Mouse (Mus musculus): ENCODE data around the gene Slc29a2.
"Not testable (repeated sequence)": the region's sequence is repeated elsewhere in the genome, so short reads cannot be mapped to it uniquely, and the experiment has no call there.

Slc29a2 gene

DNA sequence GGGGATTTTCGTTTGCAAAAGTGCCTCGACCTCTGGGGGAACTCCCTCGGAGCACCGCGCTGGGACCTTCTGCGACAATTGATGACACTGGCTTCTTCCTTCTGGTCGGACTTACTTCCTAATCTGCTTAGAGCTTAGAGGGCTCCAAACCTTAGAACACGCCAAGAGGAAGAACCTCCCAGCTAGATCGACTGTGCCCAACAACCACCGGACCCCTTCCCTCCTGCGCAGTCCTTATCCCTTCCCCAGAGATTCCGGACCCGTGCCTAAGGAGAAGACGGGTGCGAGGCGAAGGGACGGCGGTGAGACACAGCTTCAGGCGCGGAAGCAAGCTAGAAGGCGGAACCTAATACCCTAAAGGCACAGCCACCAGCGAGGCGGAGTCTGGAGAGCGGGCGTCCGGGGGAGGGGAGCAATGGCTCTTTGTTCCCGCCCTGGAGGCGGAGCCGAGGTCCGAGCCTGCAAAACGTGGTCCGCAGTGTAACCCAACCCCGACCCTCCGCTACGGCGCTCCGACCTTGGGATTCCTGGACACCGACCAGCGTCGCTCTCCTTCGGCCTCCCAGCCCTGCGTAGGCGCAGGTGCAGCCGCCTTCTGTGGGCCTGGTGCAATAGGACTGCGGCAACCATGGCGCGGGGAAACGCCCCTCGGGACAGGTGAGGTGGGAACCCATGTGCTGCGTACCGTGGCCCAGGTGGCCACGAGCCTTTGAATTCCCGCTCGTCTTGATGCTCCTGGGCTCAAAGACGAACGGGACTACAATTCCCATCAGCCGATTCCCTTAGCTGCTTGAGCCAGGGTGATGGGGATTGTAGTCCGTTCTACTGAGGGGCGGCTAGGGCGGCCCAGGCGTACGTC is at the start of gene Slc29a2:
Gene Slc29a2, plus strand, starts transcription at position 240 of the 859 bp plus-strand sequence.
- DNase-seq (ENCODE audit: low spot score): peak; percentile 95

DNA sequence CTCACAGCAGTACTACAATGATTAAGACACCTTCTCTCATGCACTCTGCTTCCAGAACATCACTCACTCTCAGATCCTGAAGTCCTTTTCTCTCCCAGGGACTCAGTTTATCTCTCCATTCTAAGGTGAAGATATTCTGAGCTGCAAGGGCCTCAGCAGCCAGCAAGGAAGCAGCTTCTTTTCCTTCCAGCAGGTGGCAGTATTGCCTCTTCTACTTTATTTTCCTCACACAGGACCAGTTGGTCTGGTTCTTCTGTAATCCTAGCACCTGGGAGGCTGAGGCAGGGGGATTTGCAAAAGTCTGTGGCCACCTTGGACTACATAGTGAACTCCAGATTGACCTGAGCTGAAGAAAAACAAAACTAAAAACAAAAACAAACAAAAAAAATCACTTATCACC is 41.9 kb upstream of the Slc29a2 start:
- DNase-seq (ENCODE audit: low spot score): no peak

DNA sequence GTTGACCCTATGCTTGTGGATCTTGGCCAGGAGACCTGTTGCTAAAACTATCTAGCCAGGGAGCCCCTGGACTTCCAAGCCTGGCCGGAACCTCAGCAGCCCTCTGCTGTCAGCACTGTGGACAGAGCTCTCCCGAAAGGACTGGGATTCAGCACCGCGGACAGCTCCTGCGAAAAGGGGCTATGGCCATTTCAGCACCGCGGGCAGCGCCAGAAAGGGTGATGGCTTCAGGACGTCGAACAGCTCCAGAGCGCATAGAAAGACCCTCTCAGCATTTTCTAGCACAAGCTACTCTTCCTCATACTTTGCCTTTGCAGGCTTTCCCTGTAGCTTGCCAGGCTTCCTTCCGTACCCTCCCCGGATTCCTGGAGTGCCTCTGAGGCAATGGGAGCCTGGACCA is 34.6 kb upstream of the Slc29a2 start:
- DNase-seq (ENCODE audit: low spot score): peak; percentile 99

- no peak for DNase-seq (ENCODE audit: low spot score)
Observed at GRCm38 (mm10) chr19:4989434-4990255, 34.0 kb upstream of the Slc29a2 start.

DNA sequence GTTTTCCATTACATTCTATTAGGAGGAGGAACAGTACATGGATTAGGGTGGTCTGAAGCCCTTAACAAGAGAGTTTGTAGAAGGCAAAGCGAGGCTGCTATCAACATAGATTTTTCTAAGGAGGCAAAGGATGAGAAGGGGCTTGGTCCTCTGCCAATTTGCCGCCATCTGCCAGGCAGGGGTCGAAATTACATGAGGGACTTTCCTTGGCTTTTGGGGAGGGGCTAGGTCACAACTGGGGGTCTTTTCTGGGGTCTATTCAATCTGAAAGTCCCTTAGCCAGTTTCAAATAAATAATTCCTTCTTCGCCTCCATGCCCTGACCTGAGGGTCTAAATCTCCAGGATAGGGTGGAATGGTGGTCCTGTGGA is 33.4 kb upstream of the Slc29a2 start, which contains the start of gene Npas4:
Gene Npas4, minus strand, starts transcription at position 61 of the 370 bp plus-strand sequence.
- no peak for DNase-seq (ENCODE audit: low spot score)

DNA sequence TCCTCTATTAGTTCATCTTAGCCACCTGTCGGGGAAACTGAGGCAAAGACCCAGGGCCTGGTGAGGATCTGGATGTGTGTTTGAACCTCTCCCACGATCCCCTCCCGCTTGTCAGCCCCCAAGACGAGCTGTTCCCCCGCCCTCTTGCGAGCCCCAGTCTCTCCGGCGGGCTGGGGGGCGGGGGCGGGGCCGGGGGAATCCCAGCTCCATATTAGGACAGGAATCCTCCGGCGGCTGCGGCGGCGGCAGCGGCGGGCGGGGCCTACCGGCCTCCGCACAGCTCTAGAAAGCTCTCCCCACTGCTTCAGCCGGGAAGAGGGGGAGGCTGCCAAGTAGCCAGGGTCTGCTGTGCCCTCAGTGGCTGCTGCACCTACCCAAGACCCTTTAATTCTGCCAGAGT is 32.9 kb upstream of the Slc29a2 start:
- DNase-seq (ENCODE audit: low spot score): no peak

- DNase-seq (ENCODE audit: low spot score): no peak
Observed at GRCm38 (mm10) chr19:4992371-4992770, 31.3 kb upstream of the Slc29a2 start.

- peak; percentile 56 for DNase-seq (ENCODE audit: low spot score)
Observed at GRCm38 (mm10) chr19:4992904-4993303, 30.8 kb upstream of the Slc29a2 start.

DNA sequence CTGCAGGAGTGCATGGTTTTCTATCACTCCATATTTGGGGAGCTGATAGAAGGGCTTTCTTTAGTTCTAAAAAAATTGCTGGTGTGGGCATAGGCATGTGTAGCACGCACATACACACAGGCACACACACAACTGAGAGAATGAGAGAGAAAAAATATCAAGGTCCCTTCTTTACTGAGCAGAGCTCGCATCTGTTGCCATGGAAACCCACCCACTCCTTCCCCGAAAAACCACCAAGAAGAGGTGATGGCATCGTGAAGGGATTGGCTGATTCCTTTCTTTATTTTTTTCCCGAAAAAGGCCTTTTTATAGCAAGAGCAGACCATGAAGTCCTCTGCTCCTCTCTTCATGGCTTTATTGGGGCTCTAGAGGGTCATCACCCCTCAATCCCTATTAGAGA is 29.6 kb upstream of the Slc29a2 start:
- DNase-seq (ENCODE audit: low spot score): no peak

DNA sequence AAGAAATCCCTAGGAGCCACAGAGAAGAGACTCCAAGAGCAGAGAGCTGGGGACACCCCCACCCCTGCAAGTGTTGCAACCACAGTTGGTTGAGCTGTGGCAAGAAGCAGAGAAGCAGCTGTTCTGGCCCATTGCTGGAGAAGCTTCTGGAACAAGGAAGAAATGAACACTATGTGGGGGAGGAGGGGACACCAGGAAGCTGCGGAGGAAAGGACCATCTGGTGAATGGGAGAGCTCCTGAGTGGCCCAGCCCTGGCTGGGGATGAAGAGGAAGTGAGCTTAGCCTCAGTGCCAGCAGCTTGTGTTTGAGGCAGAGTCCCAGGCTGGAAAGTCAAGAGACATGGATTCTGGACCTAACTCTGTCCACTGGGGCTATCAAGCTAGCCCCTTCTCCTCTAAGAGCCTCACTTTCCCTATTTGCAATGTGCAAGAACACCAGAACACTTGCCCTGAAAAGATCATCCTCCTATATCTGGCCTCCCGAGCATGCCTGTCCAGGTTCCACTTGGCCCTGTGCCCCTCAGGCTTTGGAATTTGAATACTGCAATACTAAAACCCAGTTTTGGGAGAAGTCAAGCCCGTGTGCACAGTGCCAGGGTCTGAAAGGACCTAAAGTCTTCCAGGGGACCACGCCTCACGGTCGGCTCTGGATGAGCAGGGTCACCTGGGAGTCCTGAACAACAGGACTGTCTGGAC is 24.1 kb upstream of the Slc29a2 start:
- DNase-seq (ENCODE audit: low spot score): no peak

DNA sequence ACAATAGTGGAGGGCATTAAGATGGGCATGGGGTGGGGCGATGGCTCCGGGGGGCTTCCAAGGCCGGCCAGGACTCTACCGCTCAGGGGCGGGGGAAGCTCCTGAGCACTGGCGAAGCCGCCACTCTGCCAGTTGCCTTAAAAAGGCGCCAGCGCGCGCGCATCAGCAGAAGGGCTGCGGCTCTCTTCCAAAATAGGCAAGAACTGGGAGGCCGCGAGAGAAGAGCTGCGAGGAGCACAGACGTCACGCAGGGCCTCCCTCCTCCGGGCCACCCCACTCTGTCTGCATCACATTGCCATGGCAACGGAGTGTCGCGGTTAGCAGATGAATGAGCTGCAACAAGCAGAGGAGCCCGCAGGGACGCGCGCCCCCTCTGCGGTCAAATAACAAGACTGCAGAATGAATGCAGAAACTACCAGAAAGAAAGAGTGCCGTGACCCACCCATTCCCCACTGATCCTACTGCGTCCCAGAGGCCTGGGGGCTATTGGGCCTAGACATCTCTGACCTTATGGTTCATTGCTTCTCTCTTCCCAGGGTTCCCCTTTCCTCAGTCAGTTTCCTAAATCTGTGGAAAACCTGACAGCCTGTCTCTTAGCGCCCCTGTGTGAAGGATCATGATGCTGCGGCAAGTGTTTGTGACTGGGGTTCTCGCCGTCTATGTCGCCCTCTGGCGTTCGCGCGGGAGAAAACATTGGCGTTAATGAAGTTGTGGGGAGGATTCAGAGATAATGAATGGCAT is 21.8 kb upstream of the Slc29a2 start:
- DNase-seq (ENCODE audit: low spot score): peak; percentile 83

GRCm38 (mm10) chr19:5003644-5004043 is 20.0 kb upstream of the Slc29a2 start:
- not testable (repeated sequence) for DNase-seq (ENCODE audit: low spot score)

DNA sequence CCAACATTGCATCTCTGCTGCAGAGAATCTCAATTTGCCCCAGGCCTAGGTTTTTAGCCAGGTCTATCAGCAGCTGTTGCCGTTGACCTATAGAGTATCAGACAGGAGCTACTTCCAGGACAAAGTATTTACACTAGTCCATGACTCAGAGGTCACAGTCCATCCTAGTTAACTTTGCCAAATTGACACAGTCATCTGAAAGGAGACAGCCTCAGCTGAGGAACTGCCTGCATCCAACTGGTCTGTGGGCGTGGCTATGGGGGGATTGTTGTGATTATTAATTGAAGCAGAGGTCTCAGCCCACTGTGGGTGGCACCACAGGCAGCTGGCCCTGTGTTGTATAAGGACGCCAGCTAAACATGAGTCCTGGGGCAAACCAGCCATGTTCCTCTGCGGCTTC is 18.7 kb upstream of the Slc29a2 start:
- no peak for DNase-seq (ENCODE audit: low spot score)

GRCm38 (mm10) chr19:5013138-5013537 is 10.5 kb upstream of the Slc29a2 start:
- DNase-seq (ENCODE audit: low spot score): no peak

GRCm38 (mm10) chr19:5014961-5015398 is 8.7 kb upstream of the Slc29a2 start:
- peak; percentile 66 for DNase-seq (ENCODE audit: low spot score)

DNA sequence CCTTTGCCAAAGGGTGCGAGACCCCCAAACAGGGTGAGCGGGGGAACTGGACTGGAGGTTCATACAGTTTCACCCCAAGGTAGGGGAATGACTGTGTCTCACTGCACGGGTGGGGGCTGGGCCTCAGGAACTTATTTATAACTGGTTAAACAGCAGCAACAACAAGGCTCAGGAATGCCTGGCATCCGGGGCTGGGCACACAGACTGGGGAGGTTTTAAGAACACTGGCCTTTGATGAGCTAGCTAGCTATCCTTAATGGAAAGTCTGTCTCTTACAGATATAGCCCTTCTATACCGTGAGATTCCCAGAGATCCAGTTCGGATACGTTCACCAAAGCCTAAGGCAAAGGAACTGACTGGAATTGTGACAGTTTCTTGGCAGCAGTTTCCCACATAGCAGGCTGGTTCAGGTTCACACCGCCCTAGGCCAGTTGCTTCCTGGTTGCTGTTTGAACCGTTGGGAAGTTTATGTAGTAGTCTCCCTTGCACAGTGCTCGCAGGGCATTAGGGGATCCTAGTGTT is 7.4 kb upstream of the Slc29a2 start:
- DNase-seq (ENCODE audit: low spot score): no peak

- peak; percentile 83 for DNase-seq (ENCODE audit: low spot score)
Observed at GRCm38 (mm10) chr19:5016782-5017181, 6.9 kb upstream of the Slc29a2 start.

- no peak for DNase-seq (ENCODE audit: low spot score)
Observed at GRCm38 (mm10) chr19:5017611-5018010, 6.0 kb upstream of the Slc29a2 start.

- DNase-seq (ENCODE audit: low spot score): no peak
Observed at GRCm38 (mm10) chr19:5018191-5018590, 5.5 kb upstream of the Slc29a2 start.

DNA sequence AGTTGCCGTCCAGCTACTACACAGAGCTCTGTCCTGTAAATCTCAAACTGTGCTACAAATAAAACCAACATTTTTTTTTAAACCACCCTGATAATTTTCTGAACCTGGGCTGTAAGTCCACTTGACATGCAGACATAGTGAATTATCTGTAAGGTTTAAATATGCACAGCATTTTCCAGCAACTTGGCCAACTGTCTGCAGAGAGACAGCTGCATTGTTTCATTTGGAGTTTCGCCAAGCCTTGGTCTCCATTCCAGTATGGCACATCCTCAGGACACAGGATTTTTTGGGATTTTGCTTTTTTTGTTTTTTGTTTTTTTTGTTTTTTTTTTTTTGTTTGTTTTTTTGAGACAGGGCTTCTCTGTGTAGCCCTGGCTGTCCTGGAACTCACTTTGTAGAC is 2.2 kb upstream of the Slc29a2 start:
- DNase-seq (ENCODE audit: low spot score): no peak

DNA sequence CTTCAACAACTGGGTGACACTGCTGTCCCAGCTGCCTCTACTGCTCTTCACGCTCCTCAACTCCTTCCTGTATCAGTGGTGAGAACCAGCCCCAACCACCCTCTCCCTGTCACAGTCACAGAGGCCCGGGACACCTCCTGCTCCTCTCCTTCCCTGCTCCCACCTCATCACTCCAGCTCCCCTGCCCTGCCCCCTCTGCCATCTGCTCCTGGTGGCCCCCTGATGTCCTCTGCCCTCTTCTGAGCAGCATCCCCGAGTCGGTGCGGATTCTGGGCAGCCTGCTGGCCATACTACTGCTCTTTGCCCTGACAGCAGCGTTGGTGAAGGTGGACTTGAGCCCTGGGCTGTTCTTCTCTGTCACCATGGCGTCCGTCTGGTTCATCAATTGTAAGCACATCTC is 2.5 kb downstream of the Slc29a2 start:
- DNase-seq (ENCODE audit: low spot score): no peak

All from testis, postnatal 10 days (tissue).